Mouse (Mus musculus): ENCODE data around the gene Dlx3. TPM values are rescaled to one million over a fixed set of nuclear protein-coding genes. Genes with fewer than 3 reads are reported as not detected.

The Dlx3 gene
- polyA plus RNA-seq, 1 experiment from 2014 or later, result 0.38 TPM

GRCm38 (mm10) chr11:95109000-95109399 is 10.9 kb upstream of the Dlx3 start:
- Histone ChIP-seq H3K4me3 (replicated peaks; ENCODE audit: low read depth, low read length) (no peak overlapping the region), H3K9ac (replicated peaks; ENCODE audit: low read length) (no peak overlapping the region), H3K27me3 (ENCODE audit: control insufficient read depth, insufficient read depth, low read length) (no peaks in the 10 kb centered on the region), H3K4me2 (ENCODE audit: low read length) (no peak overlapping the region), H3K36me3 (ENCODE audit: control insufficient read depth, insufficient read depth, low read length) (no peaks in the 10 kb centered on the region), H3K9me3 (ENCODE audit: control insufficient read depth, low read length) (no peaks in the 10 kb centered on the region), H3K4me1 (ENCODE audit: control insufficient read depth, insufficient read depth, low read length) (peaks cover 5% of the 10 kb centered on the region; the same call in 1 of the 2 replicates), H3K27ac (replicated peaks; ENCODE audit: low read depth, low read length) (no peak overlapping the region)
- ATAC-seq (ENCODE audit: low FRiP score, low TSS enrichment) (no peak), DNase-seq (no peak)
- WGBS, result 87% methylated on average over 2 of the region's 2 CpGs

GRCm38 (mm10) chr11:95110081-95110480 is 9.8 kb upstream of the Dlx3 start:
- Histone ChIP-seq H3K4me1 (ENCODE audit: control insufficient read depth, insufficient read depth, low read length) (peaks cover 5% of the 10 kb centered on the region; the same call in 1 of the 2 replicates), H3K9me3 (ENCODE audit: control insufficient read depth, low read length) (no peaks in the 10 kb centered on the region), H3K27me3 (ENCODE audit: control insufficient read depth, insufficient read depth, low read length) (no peaks in the 10 kb centered on the region), H3K9ac (replicated peaks; ENCODE audit: low read length) (no peak overlapping the region), H3K27ac (replicated peaks; ENCODE audit: low read depth, low read length) (no peak overlapping the region), H3K36me3 (ENCODE audit: control insufficient read depth, insufficient read depth, low read length) (no peaks in the 10 kb centered on the region), H3K4me3 (replicated peaks; ENCODE audit: low read depth, low read length) (no peak overlapping the region), H3K4me2 (ENCODE audit: low read length) (no peak overlapping the region)
- ATAC-seq (ENCODE audit: low FRiP score, low TSS enrichment) (no peak), DNase-seq (no peak)
- 86% methylated on average over 7 of the region's 7 CpGs for WGBS

GRCm38 (mm10) chr11:95117030-95117429 is 2.9 kb upstream of the Dlx3 start:
- DNase-seq (peak; percentile 94), ATAC-seq (ENCODE audit: low FRiP score, low TSS enrichment) (peak; percentile 70; the same call in 1 of the 2 replicates)
- no peaks in the 10 kb centered on the region for H3K36me3 ChIP-seq (ENCODE audit: control insufficient read depth, insufficient read depth, low read length)
- no peak overlapping the region for H3K27ac ChIP-seq (replicated peaks; ENCODE audit: low read depth, low read length)
- H3K9ac ChIP-seq (replicated peaks; ENCODE audit: low read length), result no peak overlapping the region
- no peaks in the 10 kb centered on the region for H3K9me3 ChIP-seq (ENCODE audit: control insufficient read depth, low read length)
- H3K4me3 ChIP-seq (replicated peaks; ENCODE audit: low read depth, low read length), result no peak overlapping the region
- H3K4me2 ChIP-seq (ENCODE audit: low read length), result no peak overlapping the region
- H3K27me3 ChIP-seq (ENCODE audit: control insufficient read depth, insufficient read depth, low read length), result peaks cover 47% of the 10 kb centered on the region
- H3K4me1 ChIP-seq (ENCODE audit: control insufficient read depth, insufficient read depth, low read length), result peaks cover 13% of the 10 kb centered on the region; the same call in 1 of the 2 replicates
- 3% methylated on average over 6 of the region's 6 CpGs for WGBS

GRCm38 (mm10) chr11:95118505-95118904 is 1.4 kb upstream of the Dlx3 start:
- H3K9me3 ChIP-seq (ENCODE audit: control insufficient read depth, low read length), result no peaks in the 10 kb centered on the region
- 3% methylated on average over 8 of the region's 8 CpGs for WGBS
- DNase-seq (peak; percentile 89), ATAC-seq (ENCODE audit: low FRiP score, low TSS enrichment) (no peak)
- H3K9ac ChIP-seq (replicated peaks; ENCODE audit: low read length), result no peak overlapping the region
- H3K27me3 ChIP-seq (ENCODE audit: control insufficient read depth, insufficient read depth, low read length), result peaks cover 62% of the 10 kb centered on the region
- H3K4me1 ChIP-seq (ENCODE audit: control insufficient read depth, insufficient read depth, low read length), result peaks cover 13% of the 10 kb centered on the region; the same call in 1 of the 2 replicates
- H3K36me3 ChIP-seq (ENCODE audit: control insufficient read depth, insufficient read depth, low read length), result no peaks in the 10 kb centered on the region
- no peak overlapping the region for H3K4me3 ChIP-seq (replicated peaks; ENCODE audit: low read depth, low read length)
- no peak overlapping the region for H3K27ac ChIP-seq (replicated peaks; ENCODE audit: low read depth, low read length)
- no peak overlapping the region for H3K4me2 ChIP-seq (ENCODE audit: low read length)

- Histone ChIP-seq H3K9me3 (ENCODE audit: control insufficient read depth, low read length) (no peaks in the 10 kb centered on the region), H3K9ac (replicated peaks; ENCODE audit: low read length) (0 out of 2 replicates have a peak overlapping the region, but pooled peaks have one; percentile 48), H3K27ac (replicated peaks; ENCODE audit: low read depth, low read length) (no peak overlapping the region), H3K4me1 (ENCODE audit: control insufficient read depth, insufficient read depth, low read length) (peaks cover 13% of the 10 kb centered on the region; the same call in 1 of the 2 replicates), H3K4me2 (ENCODE audit: low read length) (peak overlapping the region; percentile 68), H3K36me3 (ENCODE audit: control insufficient read depth, insufficient read depth, low read length) (no peaks in the 10 kb centered on the region), H3K4me3 (replicated peaks; ENCODE audit: low read depth, low read length) (peak overlapping the region; percentile 35), H3K27me3 (ENCODE audit: control insufficient read depth, insufficient read depth, low read length) (peaks cover 83% of the 10 kb centered on the region)
- under 1% methylated on average over 21 of the region's 21 CpGs for WGBS
- ATAC-seq (ENCODE audit: low FRiP score, low TSS enrichment), result no peak
- no peak for DNase-seq
Observed at GRCm38 (mm10) chr11:95120633-95121020, 708 bp downstream of the Dlx3 start.

GRCm38 (mm10) chr11:95121161-95122099 is 1.5 kb downstream of the Dlx3 start:
- no peaks in the 10 kb centered on the region for H3K36me3 ChIP-seq (ENCODE audit: control insufficient read depth, insufficient read depth, low read length)
- no peak for DNase-seq
- peaks cover 85% of the 10 kb centered on the region for H3K27me3 ChIP-seq (ENCODE audit: control insufficient read depth, insufficient read depth, low read length)
- H3K27ac ChIP-seq (replicated peaks; ENCODE audit: low read depth, low read length), result no peak overlapping the region
- WGBS, result under 1% methylated on average over 63 of the region's 63 CpGs
- peaks cover 14% of the 10 kb centered on the region for H3K4me1 ChIP-seq (ENCODE audit: control insufficient read depth, insufficient read depth, low read length)
- no peaks in the 10 kb centered on the region for H3K9me3 ChIP-seq (ENCODE audit: control insufficient read depth, low read length)
- no peak for ATAC-seq (ENCODE audit: low FRiP score, low TSS enrichment)
- peak overlapping the region; percentile 68 for H3K4me2 ChIP-seq (ENCODE audit: low read length)
- no peak overlapping the region for H3K9ac ChIP-seq (replicated peaks; ENCODE audit: low read length)
- H3K4me3 ChIP-seq (replicated peaks; ENCODE audit: low read depth, low read length), result peak overlapping the region; percentile 35

GRCm38 (mm10) chr11:95122100-95122489 is 2.2 kb downstream of the Dlx3 start:
- 20% methylated on average over 6 of the region's 6 CpGs for WGBS
- no peak overlapping the region for H3K4me3 ChIP-seq (replicated peaks; ENCODE audit: low read depth, low read length)

GRCm38 (mm10) chr11:95125366-95125948 is 5.5 kb downstream of the Dlx3 start:
- DNase-seq (no peak), ATAC-seq (ENCODE audit: low FRiP score, low TSS enrichment) (no peak)
- no peak overlapping the region for H3K4me2 ChIP-seq (ENCODE audit: low read length)
- no peaks in the 10 kb centered on the region for H3K36me3 ChIP-seq (ENCODE audit: control insufficient read depth, insufficient read depth, low read length)
- whole genome bisulfite sequencing, result 26% methylated on average over 7 of the region's 7 CpGs
- no peak overlapping the region for H3K4me3 ChIP-seq (replicated peaks; ENCODE audit: low read depth, low read length)
- no peaks in the 10 kb centered on the region for H3K9me3 ChIP-seq (ENCODE audit: control insufficient read depth, low read length)
- H3K9ac ChIP-seq (replicated peaks; ENCODE audit: low read length), result no peak overlapping the region
- H3K27me3 ChIP-seq (ENCODE audit: control insufficient read depth, insufficient read depth, low read length), result peaks cover 54% of the 10 kb centered on the region
- peaks cover 11% of the 10 kb centered on the region for H3K4me1 ChIP-seq (ENCODE audit: control insufficient read depth, insufficient read depth, low read length)
- H3K27ac ChIP-seq (replicated peaks; ENCODE audit: low read depth, low read length), result no peak overlapping the region

More at GRCm38 (mm10) chr11:95122100-95122489, 2.2 kb downstream of the Dlx3 start:
- Histone ChIP-seq H3K4me1 (ENCODE audit: control insufficient read depth, insufficient read depth, low read length) (peaks cover 20% of the 10 kb centered on the region), H3K27ac (replicated peaks; ENCODE audit: low read depth, low read length) (no peak overlapping the region), H3K36me3 (ENCODE audit: control insufficient read depth, insufficient read depth, low read length) (no peaks in the 10 kb centered on the region), H3K9ac (replicated peaks; ENCODE audit: low read length) (no peak overlapping the region), H3K9me3 (ENCODE audit: control insufficient read depth, low read length) (no peaks in the 10 kb centered on the region), H3K4me2 (ENCODE audit: low read length) (no peak overlapping the region), H3K27me3 (ENCODE audit: control insufficient read depth, insufficient read depth, low read length) (peaks cover 85% of the 10 kb centered on the region)
- DNase-seq (no peak), ATAC-seq (ENCODE audit: low FRiP score, low TSS enrichment) (no peak)

Data from midbrain, embryonic 14.5 days (tissue).